Mouse (Mus musculus) forebrain, postnatal 0 days (tissue): ENCODE data around the gene Hoxd12. TPM values are rescaled to one million over a fixed set of nuclear protein-coding genes. Genes with fewer than 3 reads are reported as not detected.

Source experiments
- ATAC-seq: fragments of 200-750 bp; cut with Nextera tagmentation; 2 replicates; pipeline ENCODE4 v1.8.0; 2017; ENCODE audit warnings: mild to moderate bottlenecking, moderate library complexity
- DNase-seq: peaks from one replicate; pipeline ENCODE4 v3.0.0-alpha.2; 2015
- H3K27ac ChIP-seq: fragments of 300-500 bp; sonication (generic); 2 replicates; pipeline ENCODE4 v1.5.1; 2014; ENCODE audit warnings: low read depth, mild to moderate bottlenecking, antibody characterized with exemption, low read length, moderate library complexity, mixed read lengths
- H3K27me3 ChIP-seq: fragments of 300-500 bp; sonication (generic); 2 replicates; pipeline ENCODE4 v1.6.1; 2014; ENCODE audit warnings: mild to moderate bottlenecking, low read length, mixed read lengths; ENCODE audit not compliant: insufficient read depth
- H3K36me3 ChIP-seq: fragments of 300-500 bp; sonication (generic); 2 replicates; pipeline ENCODE4 v1.6.1; 2014; ENCODE audit warnings: mild to moderate bottlenecking, moderate library complexity; ENCODE audit not compliant: insufficient read depth
- H3K4me1 ChIP-seq: fragments of 300-500 bp; sonication (generic); 2 replicates; pipeline ENCODE4 v1.6.1; 2014; ENCODE audit warnings: antibody characterized with exemption; ENCODE audit not compliant: insufficient read depth
- H3K4me2 ChIP-seq: fragments of 300-500 bp; sonication (generic); 2 replicates; pipeline ENCODE4 v1.6.1; 2014; ENCODE audit warnings: low read depth, mild to moderate bottlenecking, moderate library complexity
- H3K4me3 ChIP-seq: fragments of 300-500 bp; sonication (generic); 2 replicates; pipeline ENCODE4 v1.5.1; 2014; ENCODE audit warnings: low read depth, low read length, mixed read lengths
- H3K9ac ChIP-seq: fragments of 300-500 bp; sonication (generic); 2 replicates; pipeline ENCODE4 v1.6.1; 2014; ENCODE audit warnings: mild to moderate bottlenecking
- H3K9me3 ChIP-seq: fragments of 300-500 bp; sonication (generic); 2 replicates; pipeline ENCODE4 v1.6.1; 2016; ENCODE audit warnings: low read length
- CTCF ChIP-seq: sonication (generic); IDR thresholded peaks from 2 replicates; pipeline ENCODE4 v1.5.1; 2016; ENCODE audit warnings: antibody characterized with exemption, control low read depth, low read depth
- WGBS: fragments of 180-500 bp; shearing (Covaris S2); extraction: QIAGEN DNeasy Blood & Tissue Kit; methylation state at CpG from one replicate; pipeline ENCODE4 v1.1.7; 2014; 5-methylcytosine and 5-hydroxymethylcytosine counted together
- polyA plus RNA-seq: library from polyadenylated mRNA; unstranded; fragments of >200 nt; fragmentation: Nextera tagmentation; extraction: Ambion mirVana; gene quantifications from 2 replicates; pipeline ENCODE4 v1.2.1, GENCODE M21; 2015
- total RNA-seq: library from RNA; depleted of rRNA; stranded (reverse); fragments of >200 nt; gene quantifications from 2 replicates; pipeline ENCODE4 v1.2.3, GENCODE M21; 2014

Hoxd12 gene
- total and polyA plus RNA-seq, 2 experiments from 2014 or later, result not detected

DNA sequence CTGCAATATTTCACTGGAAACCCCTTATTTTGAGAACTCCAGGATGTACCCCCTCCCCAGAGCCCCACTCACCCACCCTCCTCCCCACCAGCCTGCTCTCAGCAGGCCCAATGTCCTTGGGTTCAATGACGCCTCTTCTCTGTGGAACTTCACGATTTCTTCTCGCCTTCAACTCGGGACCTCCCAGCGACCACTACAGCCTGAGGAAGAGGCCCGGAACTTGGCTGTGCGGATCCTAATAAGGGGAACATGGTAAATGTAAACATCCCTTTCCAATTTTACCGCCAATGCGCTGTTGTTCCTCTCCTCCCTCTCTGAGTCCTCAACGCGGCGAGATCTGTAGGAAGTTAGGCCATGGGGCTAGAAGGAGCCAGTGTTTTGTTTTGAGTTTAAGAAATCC, 9.3 kb downstream of the Hoxd12 start:
- ATAC-seq (no peak), DNase-seq (no peak)
- H3K9me3 ChIP-seq, result no peaks in the 10 kb centered on the region
- H3K27me3 ChIP-seq, result peaks cover 93% of the 10 kb centered on the region
- no peak overlapping the region for H3K27ac ChIP-seq
- H3K9ac ChIP-seq, result no peak overlapping the region
- 2% methylated on average over 12 of the region's 12 CpGs for WGBS
- no peaks in the 10 kb centered on the region for H3K4me1 ChIP-seq
- no peak overlapping the region for H3K4me2 ChIP-seq
- TF ChIP-seq CTCF, result no peak
- H3K36me3 ChIP-seq, result no peaks in the 10 kb centered on the region
- H3K4me3 ChIP-seq, result no peak overlapping the region

DNA sequence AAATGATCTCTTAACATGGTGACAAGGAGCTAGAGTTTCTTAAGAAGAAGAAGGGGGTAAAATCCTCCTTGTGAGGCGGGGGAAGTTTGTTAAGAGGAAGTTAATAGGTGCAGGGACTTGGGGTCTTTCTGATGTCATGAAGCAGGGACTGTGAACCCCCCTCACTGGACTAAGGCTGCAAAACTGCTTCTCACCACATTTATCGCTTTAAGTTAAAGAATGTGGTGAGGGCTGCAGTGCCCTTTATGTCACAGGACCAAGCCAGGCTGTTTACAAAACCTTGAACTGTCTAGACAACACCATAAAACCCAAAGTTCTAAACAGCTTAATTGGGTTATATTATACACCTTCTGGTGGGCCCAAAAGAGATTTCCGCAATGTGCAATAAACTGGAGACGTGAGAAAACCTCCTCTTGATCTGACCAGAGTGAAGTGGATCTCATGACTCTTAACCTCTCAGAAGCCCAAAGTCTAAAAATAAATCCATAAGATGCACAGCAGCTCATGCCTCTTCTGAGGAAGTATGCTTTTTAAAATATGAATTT, 10.3 kb downstream of the Hoxd12 start:
- Histone ChIP-seq H3K4me3 (no peak overlapping the region), H3K4me1 (no peaks in the 10 kb centered on the region), H3K27me3 (peaks cover 93% of the 10 kb centered on the region), H3K36me3 (no peaks in the 10 kb centered on the region), H3K9ac (no peak overlapping the region), H3K9me3 (no peaks in the 10 kb centered on the region), H3K27ac (no peak overlapping the region), H3K4me2 (no peak overlapping the region)
- TF ChIP-seq CTCF, result no peak
- ATAC-seq, result no peak
- WGBS, result 12% methylated on average over 4 of the region's 4 CpGs
- DNase-seq, result no peak

DNA sequence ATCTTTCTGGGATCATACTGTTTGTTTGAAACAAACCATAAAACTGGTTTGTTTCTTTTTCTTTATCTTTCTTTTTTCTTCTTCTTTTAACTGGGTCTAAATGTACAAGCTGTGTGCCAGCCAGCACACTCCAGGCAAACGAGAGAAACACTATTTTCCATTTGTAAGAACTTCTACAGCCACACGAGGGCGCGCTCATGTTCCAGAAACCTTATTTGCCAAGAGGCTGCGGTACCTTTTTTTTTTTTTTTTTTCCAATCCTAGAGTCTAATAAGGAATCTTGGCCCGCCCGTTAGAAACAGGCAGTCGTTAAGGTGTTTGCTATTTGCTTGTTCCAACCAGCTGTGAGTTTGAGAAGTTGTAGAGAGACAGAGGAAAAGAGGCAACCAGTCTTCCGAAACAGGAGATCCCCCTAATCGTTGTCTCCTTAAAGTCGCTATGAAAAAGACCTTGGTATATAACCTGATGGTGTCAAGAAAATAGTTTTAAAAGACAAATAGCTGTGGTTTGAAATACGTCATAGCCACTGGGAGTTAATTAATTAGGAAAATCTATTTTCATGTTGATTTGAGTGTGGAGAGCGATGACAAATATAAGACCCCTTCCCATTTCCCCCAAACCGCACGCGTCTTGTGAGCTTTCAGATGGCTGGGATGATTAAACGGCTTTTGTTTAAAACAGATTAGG, 11.6 kb downstream of the Hoxd12 start:
- 0 out of 2 replicates have a peak, but pooled peaks cover 2% of the 10 kb centered on the region for H3K9me3 ChIP-seq
- WGBS, result 5% methylated on average over 17 of the region's 17 CpGs
- no peak overlapping the region for H3K4me3 ChIP-seq
- H3K4me1 ChIP-seq, result no peaks in the 10 kb centered on the region
- DNase-seq (peak; percentile 80), ATAC-seq (no peak)
- H3K27me3 ChIP-seq, result peaks cover 90% of the 10 kb centered on the region
- no peak overlapping the region for H3K9ac ChIP-seq
- no peak overlapping the region for H3K27ac ChIP-seq
- TF ChIP-seq CTCF, result peak; percentile 64
- no peaks in the 10 kb centered on the region for H3K36me3 ChIP-seq
- no peak overlapping the region for H3K4me2 ChIP-seq

GRCm38 (mm10) chr2:74686988-74687697, 12.3 kb downstream of the Hoxd12 start:
- H3K36me3 ChIP-seq, result no peaks in the 10 kb centered on the region
- no peak for TF ChIP-seq CTCF
- H3K9me3 ChIP-seq, result 0 out of 2 replicates have a peak, but pooled peaks cover 4% of the 10 kb centered on the region
- DNase-seq (no peak), ATAC-seq (no peak)
- H3K4me1 ChIP-seq, result no peaks in the 10 kb centered on the region
- no peak overlapping the region for H3K27ac ChIP-seq
- no peak overlapping the region for H3K9ac ChIP-seq
- no peak overlapping the region for H3K4me2 ChIP-seq
- H3K27me3 ChIP-seq, result peaks cover 90% of the 10 kb centered on the region
- WGBS, result 2% methylated on average over 27 of the region's 27 CpGs
- H3K4me3 ChIP-seq, result no peak overlapping the region

- WGBS, result under 1% methylated on average over 31 of the region's 31 CpGs
- no peak for DNase-seq
- ATAC-seq, result no peak
- no peaks in the 10 kb centered on the region for H3K4me1 ChIP-seq
- H3K36me3 ChIP-seq, result no peaks in the 10 kb centered on the region
- TF ChIP-seq CTCF, result no peak
- H3K9me3 ChIP-seq, result 0 out of 2 replicates have a peak, but pooled peaks cover 4% of the 10 kb centered on the region
- H3K9ac ChIP-seq, result no peak overlapping the region
- no peak overlapping the region for H3K4me2 ChIP-seq
- peaks cover 94% of the 10 kb centered on the region for H3K27me3 ChIP-seq
- no peak overlapping the region for H3K4me3 ChIP-seq
- H3K27ac ChIP-seq, result no peak overlapping the region
Observed at GRCm38 (mm10) chr2:74687698-74688555, 13.1 kb downstream of the Hoxd12 start.

DNA sequence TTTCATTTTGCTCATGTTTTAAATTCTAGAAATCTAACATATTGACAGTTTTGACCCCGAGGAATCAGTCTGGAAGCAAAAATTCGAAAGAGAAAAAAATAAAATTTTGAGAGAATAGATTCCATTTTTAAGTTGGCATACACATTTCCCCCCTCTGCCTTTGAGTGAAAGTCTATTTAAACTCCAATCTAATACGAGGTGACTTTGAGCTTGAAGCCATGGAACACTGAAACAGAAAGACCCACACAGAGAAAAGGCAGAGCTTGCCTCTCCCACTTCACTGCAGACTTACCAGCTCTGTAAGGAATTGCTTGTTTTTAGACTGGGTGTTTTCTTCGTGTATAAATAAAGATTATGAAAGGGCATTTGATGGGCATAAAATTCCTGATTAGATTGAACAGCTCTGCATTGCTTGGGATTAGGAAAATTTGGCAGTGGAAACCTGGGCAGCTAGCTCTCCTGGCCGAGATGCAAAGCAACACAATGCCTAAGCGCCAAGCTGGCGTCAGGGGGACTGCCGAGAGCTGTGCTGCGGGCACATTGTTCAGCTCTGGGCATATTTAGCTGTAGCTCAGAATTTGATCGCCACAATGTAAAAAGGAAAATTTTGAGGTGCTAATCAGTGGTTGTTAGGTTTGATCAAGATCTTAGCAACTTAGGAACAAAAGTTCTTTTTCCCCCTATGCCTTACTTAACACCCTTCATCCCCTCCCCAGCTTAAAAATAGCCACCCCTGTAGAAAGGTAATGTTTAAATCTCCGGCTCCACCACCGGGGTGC, 14.2 kb downstream of the Hoxd12 start:
- Histone ChIP-seq H3K36me3 (no peaks in the 10 kb centered on the region), H3K27me3 (peaks cover 94% of the 10 kb centered on the region), H3K9me3 (0 out of 2 replicates have a peak, but pooled peaks cover 4% of the 10 kb centered on the region), H3K27ac (no peak overlapping the region), H3K4me1 (no peaks in the 10 kb centered on the region), H3K4me3 (no peak overlapping the region), H3K9ac (no peak overlapping the region), H3K4me2 (no peak overlapping the region)
- TF ChIP-seq CTCF, result no peak
- whole genome bisulfite sequencing, result 2% methylated on average over 12 of the region's 12 CpGs
- no peak for ATAC-seq
- no peak for DNase-seq
